Mouse (Mus musculus): ENCODE results near the gene Tbpl1. TPM values are rescaled to one million over a fixed set of nuclear protein-coding genes. Genes with fewer than 3 reads are reported as not detected.

The Tbpl1 gene
- 10 to 100 TPM; 60.6 to 61.8 TPM for total RNA-seq (2021)

- DNase-seq (ENCODE audit: extremely low spot score in 1 of 2, low spot score in 1 of 2), result peak in 1 of 2 experiments; percentile 86
Measured at GRCm38 (mm10) chr10:22731272-22732093, at the start of gene Tbpl1. Gene Tbpl1, minus strand, starts transcription at chr10:22731938.

GRCm38 (mm10) chr10:22781466-22781865 is 49.7 kb upstream of the Tbpl1 start:
- DNase-seq (ENCODE audit: extremely low spot score in 1 of 2, low spot score in 1 of 2), result peak in 1 of 2 experiments; percentile 20

- DNase-seq (ENCODE audit: extremely low spot score in 1 of 2, low spot score in 1 of 2), result peak in 1 of 2 experiments; percentile 20
Measured at GRCm38 (mm10) chr10:22777939-22778338, 46.2 kb upstream of the Tbpl1 start.

GRCm38 (mm10) chr10:22776007-22776698 is 44.4 kb upstream of the Tbpl1 start:
- peak; percentile 57 to 82 for DNase-seq (ENCODE audit: extremely low spot score in 1 of 2, low spot score in 1 of 2)

- DNase-seq (ENCODE audit: extremely low spot score in 1 of 2, low spot score in 1 of 2), result no peak
Measured at GRCm38 (mm10) chr10:22775456-22775855, 43.7 kb upstream of the Tbpl1 start.

GRCm38 (mm10) chr10:22774626-22775025 is 42.9 kb upstream of the Tbpl1 start:
- no peak for DNase-seq (ENCODE audit: extremely low spot score in 1 of 2, low spot score in 1 of 2)

- DNase-seq (ENCODE audit: extremely low spot score in 1 of 2, low spot score in 1 of 2), result no peak
Measured at GRCm38 (mm10) chr10:22754240-22754639, 22.5 kb upstream of the Tbpl1 start.

GRCm38 (mm10) chr10:22751175-22751682 is 19.5 kb upstream of the Tbpl1 start:
- DNase-seq (ENCODE audit: extremely low spot score in 1 of 2, low spot score in 1 of 2), result no peak

GRCm38 (mm10) chr10:22746334-22747322 is 14.9 kb upstream of the Tbpl1 start:
- peak in 1 of 2 experiments; percentile 50 for DNase-seq (ENCODE audit: extremely low spot score in 1 of 2, low spot score in 1 of 2)

GRCm38 (mm10) chr10:22745922-22746321 is 14.2 kb upstream of the Tbpl1 start:
- no peak for DNase-seq (ENCODE audit: extremely low spot score in 1 of 2, low spot score in 1 of 2)

- DNase-seq (ENCODE audit: extremely low spot score in 1 of 2, low spot score in 1 of 2), result no peak
Measured at GRCm38 (mm10) chr10:22732181-22732580, 443 bp upstream of the Tbpl1 start.

- peak in 1 of 2 experiments; percentile 83 for DNase-seq (ENCODE audit: extremely low spot score in 1 of 2, low spot score in 1 of 2)
Measured at GRCm38 (mm10) chr10:22730992-22731271, 806 bp downstream of the Tbpl1 start.

- DNase-seq (ENCODE audit: extremely low spot score in 1 of 2, low spot score in 1 of 2), result no peak
Measured at GRCm38 (mm10) chr10:22730266-22730991, 1.3 kb downstream of the Tbpl1 start.

- no peak for DNase-seq (ENCODE audit: extremely low spot score in 1 of 2, low spot score in 1 of 2)
Measured at GRCm38 (mm10) chr10:22728257-22728656, 3.5 kb downstream of the Tbpl1 start.

GRCm38 (mm10) chr10:22726295-22726694 is 5.4 kb downstream of the Tbpl1 start:
- no peak for DNase-seq (ENCODE audit: extremely low spot score in 1 of 2, low spot score in 1 of 2)

GRCm38 (mm10) chr10:22725166-22725565 is 6.6 kb downstream of the Tbpl1 start:
- no peak for DNase-seq (ENCODE audit: extremely low spot score in 1 of 2, low spot score in 1 of 2)

GRCm38 (mm10) chr10:22720781-22721529 is 10.8 kb downstream of the Tbpl1 start:
- DNase-seq (ENCODE audit: extremely low spot score in 1 of 2, low spot score in 1 of 2), result no peak

- DNase-seq (ENCODE audit: extremely low spot score in 1 of 2, low spot score in 1 of 2), result no peak
Measured at GRCm38 (mm10) chr10:22718475-22718874, 13.3 kb downstream of the Tbpl1 start.

GRCm38 (mm10) chr10:22714520-22714919 is 17.2 kb downstream of the Tbpl1 start:
- peak in 1 of 2 experiments; percentile 52 for DNase-seq (ENCODE audit: extremely low spot score in 1 of 2, low spot score in 1 of 2)

Data from layer of hippocampus, postnatal 25 days (tissue).